Mouse (Mus musculus): ENCODE results near the gene Spz1. TPM values are rescaled to one million over a fixed set of nuclear protein-coding genes. Genes with fewer than 3 reads are reported as not detected.

The Spz1 gene
- not detected in 2 replicates for total RNA-seq (2023)

DNA sequence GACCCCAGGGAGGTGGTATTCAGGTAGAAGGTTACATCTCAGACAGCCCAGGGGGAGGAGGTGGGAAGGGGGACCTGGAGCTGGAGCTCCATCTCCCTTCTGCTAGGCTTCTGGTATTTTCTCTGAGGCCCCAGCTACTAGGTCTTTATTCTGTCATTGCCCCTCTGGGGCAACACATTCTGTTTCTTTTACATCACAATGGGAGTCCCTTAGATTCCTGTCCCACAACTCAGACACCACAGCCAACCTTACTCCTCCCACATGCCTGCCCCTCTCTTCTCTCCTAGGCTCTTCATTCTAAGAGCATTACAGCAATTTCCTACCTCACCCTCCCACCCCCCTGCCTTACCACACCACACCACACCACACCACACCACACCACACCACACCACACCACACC lies at the start of gene Spz1:
Gene Spz1, minus strand, starts transcription at position 101 of the 400 bp plus-strand sequence.

DNA sequence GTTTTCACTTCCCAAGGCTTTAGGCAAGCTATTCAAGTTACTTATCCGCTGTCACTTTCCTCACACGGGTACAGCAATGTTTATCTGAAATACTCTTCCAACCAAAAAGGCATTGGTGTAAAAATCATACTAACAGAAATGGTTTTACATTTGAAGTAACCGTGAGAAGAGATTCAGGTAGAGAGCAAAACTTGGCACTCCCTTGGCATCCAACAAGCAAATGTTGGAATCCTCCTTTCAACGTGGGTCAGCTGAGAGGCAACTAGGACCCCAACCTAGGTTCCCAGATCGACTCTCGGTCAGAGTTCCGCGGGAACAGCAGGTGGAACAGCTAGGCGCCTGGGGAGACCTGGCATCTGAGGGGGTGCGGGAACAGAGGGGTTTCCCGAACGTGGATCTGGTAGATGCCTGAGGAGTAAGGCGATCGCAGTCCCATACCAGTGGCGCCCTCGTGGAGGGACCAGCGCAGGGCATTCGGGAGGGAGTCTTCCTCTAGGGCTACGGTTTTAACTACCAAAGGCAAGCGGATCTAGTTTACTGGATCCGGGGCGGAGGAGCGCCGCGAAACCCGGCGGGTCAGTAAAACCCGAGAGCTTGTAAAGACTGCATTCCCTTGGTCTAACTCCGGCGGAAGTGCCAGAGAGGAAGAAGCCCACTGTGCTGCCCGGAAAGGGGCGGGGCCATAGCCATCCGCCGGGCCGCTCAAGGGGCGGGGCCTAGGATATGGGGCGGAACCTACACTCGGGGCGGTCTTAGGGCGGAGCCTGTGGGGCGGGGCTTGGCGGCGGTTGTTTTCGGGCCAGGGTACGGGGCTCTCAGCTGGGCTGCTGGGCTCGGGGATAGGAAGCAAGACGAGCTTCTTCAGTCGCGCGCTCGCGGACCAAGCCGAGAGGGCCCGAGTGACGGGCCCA lies 34.6 kb upstream of the Spz1 start, which contains the start of gene Serinc5:
Gene Serinc5, plus strand, starts transcription at position 781 of the 911 bp plus-strand sequence.

DNA sequence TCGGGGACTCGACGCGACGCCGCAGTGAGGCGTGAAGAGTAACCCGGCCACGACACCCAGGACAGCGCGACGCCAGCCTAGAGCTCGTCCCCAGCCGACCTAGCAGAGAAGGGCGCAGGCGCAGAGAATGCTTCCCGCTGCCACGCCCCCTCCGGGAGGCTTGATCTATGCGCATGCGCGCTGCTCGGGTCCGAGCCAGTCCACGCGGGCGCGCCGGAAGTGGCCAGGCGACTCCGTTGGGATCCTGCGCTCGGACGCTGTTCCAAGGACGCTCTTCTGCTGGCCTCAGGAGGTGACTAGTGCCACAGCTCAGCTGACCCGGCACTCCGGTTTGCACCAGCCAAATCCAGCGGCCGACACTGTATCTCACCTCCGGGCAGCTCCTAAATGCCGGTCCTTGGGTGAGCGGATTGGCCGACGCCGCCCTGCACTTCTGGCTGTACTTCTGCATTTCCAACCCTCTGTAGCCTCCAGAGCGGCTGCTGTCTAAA lies 45.2 kb downstream of the Spz1 start, which contains the start of gene Zfyve16:
Gene Zfyve16, minus strand, starts transcription at position 148 of the 491 bp plus-strand sequence.

Other genes with a start within 250 kb of the Spz1 start
- gene Dhfr, start 221.4 kb downstream of the Spz1 start, total RNA-seq (2023) = 2.9 and 3.2 TPM in 2 replicates
- gene Msh3, start 221.2 kb downstream of the Spz1 start, total RNA-seq (2023) = 13.4 and 23.9 TPM in 2 replicates
- not detected in 2 replicates for gene Ankrd34b, start 150.3 kb downstream of the Spz1 start, total RNA-seq (2023)
- gene Fam151b, start 92.2 kb downstream of the Spz1 start, total RNA-seq (2023) = 3.4 and 4.1 TPM in 2 replicates
- gene Zfyve16, start 45.3 kb downstream of the Spz1 start, total RNA-seq (2023) = 11.3 and 15.6 TPM in 2 replicates
- gene Serinc5, start 34.9 kb upstream of the Spz1 start, total RNA-seq (2023) = 22.1 and 22.7 TPM in 2 replicates
- gene Thbs4, start 218.6 kb upstream of the Spz1 start, total RNA-seq (2023) = 0.19 TPM in 1 of 2 replicates, not detected in the other

Measured in neutrophil, adult 65 days (primary cell).